Comparison of ENCODE assay signal across 8 mouse cellular contexts in the genomic region with DNA sequence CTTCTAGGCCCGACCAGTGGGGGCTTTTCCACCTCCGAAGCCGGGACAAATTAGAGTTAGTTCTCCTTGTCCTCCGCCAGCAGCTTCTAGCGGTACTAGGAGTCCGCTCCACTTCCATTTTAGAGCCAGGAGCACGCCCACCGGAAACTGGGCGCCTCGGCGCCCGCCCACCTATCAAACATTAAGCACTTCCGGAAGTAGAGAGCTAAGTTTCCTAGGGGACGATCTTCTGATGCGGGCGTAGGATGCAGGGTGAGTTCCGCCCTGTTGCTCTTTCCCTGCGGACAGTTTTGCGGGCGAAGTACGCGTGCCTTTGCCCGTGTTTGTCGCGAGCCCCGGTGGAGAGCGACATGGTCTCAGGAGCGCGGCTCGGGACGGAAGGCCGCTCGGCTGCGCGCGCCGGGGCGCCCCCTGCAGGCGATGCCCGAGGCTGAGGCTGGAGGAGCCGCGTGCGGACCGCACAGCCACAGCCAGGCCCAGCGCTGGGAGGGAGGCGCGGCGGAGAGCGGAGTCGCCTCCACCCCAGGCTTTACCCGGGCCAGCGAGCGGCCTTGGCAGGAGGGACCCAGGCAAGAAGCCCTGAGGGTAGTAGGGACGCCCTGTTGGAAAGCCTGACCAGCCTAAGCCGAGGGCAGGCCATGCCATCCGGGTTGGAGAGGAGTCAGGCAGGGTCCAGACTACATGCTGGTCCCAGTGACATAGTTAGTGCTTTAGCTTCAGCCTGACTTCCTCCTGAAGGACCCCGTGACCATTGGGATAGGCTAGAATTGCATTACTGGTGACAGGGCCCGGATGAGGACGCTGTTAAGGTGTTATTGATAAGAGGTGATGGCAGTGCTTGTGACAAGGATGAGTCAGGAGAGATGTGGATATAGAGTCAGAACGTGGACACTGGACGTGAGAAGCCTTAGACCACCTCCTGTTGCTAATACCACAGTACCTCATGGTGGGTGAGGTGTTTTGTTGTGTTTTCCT. TPM values are rescaled to one million over a fixed set of nuclear protein-coding genes. Genes with fewer than 3 reads are reported as not detected.
DNase-seq lines count a peak whose midpoint lies in the region; ATAC-seq lines count a peak whose summit lies in the region.
"Not testable (repeated sequence)": the region's sequence is repeated elsewhere in the genome, so short reads cannot be mapped to it uniquely, and the experiment has no call there.

TSS of gene Nat8f1 (minus strand) at position 149 of the 975 bp plus-strand sequence.

- H3K4me3 ChIP-seq in heart, embryonic 13.5 days: peak within 1 kb of the TSS; percentile 71
- peak within 1 kb of the TSS; percentile 73 for H3K4me3 ChIP-seq in liver, embryonic 12.5 days
- H3K4me3 ChIP-seq in stomach, embryonic 15.5 days (replicated peaks): peak within 1 kb of the TSS; percentile 56

- H3K36me3 ChIP-seq in heart, embryonic 13.5 days; liver, embryonic 12.5 days; stomach, embryonic 15.5 days: not testable (repeated sequence)

- H3K9ac ChIP-seq in heart, embryonic 13.5 days: peak within 1 kb of the TSS; percentile 88
- peak within 1 kb of the TSS; percentile 80 for H3K9ac ChIP-seq in liver, embryonic 12.5 days
- peak within 1 kb of the TSS; percentile 62 for H3K9ac ChIP-seq in stomach, embryonic 15.5 days

- H3K27me3 ChIP-seq in heart, embryonic 13.5 days (replicated peaks); liver, embryonic 12.5 days (replicated peaks); stomach, embryonic 15.5 days (replicated peaks): not testable (repeated sequence)

- H3K9me3 ChIP-seq in heart, embryonic 13.5 days; liver, embryonic 12.5 days (replicated peaks); stomach, embryonic 15.5 days: not testable (repeated sequence)

- H3K27ac ChIP-seq in heart, embryonic 13.5 days (replicated peaks): peak within 1 kb of the TSS; percentile 88
- peak within 1 kb of the TSS; percentile 90 for H3K27ac ChIP-seq in liver, embryonic 12.5 days
- peak within 1 kb of the TSS; percentile 92 for H3K27ac ChIP-seq in stomach, embryonic 15.5 days

- H3K4me2 ChIP-seq in heart, embryonic 13.5 days: peak within 1 kb of the TSS; percentile 94
- peak within 1 kb of the TSS; percentile 71 for H3K4me2 ChIP-seq in liver, embryonic 12.5 days
- peak within 1 kb of the TSS; percentile 68 for H3K4me2 ChIP-seq in stomach, embryonic 15.5 days

- peak; percentile 94 for DNase-seq in CD4-positive helper T cell, adult 2 months (ENCODE audit: low read depth, low spot score)
- peak; percentile 78 for DNase-seq in brain, embryonic 18.5 days (ENCODE audit: low read depth, low spot score)
- DNase-seq in kidney, postnatal 10 days: peak; percentile 92
- peak; percentile 85 to 88 for DNase-seq in natural killer cell, adult 2 months (ENCODE audit: low spot score in 2 of 2)

- ATAC-seq in erythroid progenitor cell, adult 5-6 weeks (replicated peaks; ENCODE audit: low FRiP score, poor library complexity, severe bottlenecking): peak; percentile 94
- peak; percentile 91 for ATAC-seq in heart, embryonic 13.5 days (ENCODE audit: extremely low read depth, insufficient number of reproducible peaks, low FRiP score, low TSS enrichment)
- peak; percentile 97 for ATAC-seq in liver, embryonic 12.5 days
- peak; percentile 94 for ATAC-seq in stomach, embryonic 15.5 days (ENCODE audit: insufficient read depth, low FRiP score, low read depth)

- WGBS in heart, embryonic 13.5 days: under 1% methylated on average over 60 of the region's 61 CpGs
- WGBS in liver, embryonic 12.5 days (ENCODE audit: insufficient replicate concordance): 1% methylated on average over 58 of the region's 61 CpGs
- under 1% methylated on average over 60 of the region's 61 CpGs for WGBS in stomach, embryonic 15.5 days

- H3K4me1 ChIP-seq in heart, embryonic 13.5 days: peaks cover 13% of the 10 kb centered on the region
- H3K4me1 ChIP-seq in liver, embryonic 12.5 days: peaks cover 26% of the 10 kb centered on the region
- H3K4me1 ChIP-seq in stomach, embryonic 15.5 days: not testable (repeated sequence)

RNA-seq across cellular contexts. Expression of gene Nat8f1, which starts in this region (rescaled TPM):
- 5.0 and 15.5 TPM in 2 replicates for total RNA-seq in erythroid progenitor cell, adult 5-6 weeks (2015; ENCODE audit: low replicate concordance)
- total RNA-seq in erythroid progenitor cell, adult 5-6 weeks (2017; ENCODE audit: low replicate concordance): 1.5 TPM in 1 of 2 replicates, not detected in the other
- 3.8 and 5.9 TPM in 2 replicates for polyA plus RNA-seq in heart, embryonic 13.5 days (2015; fragmentation: Nextera tagmentation; extraction: Ambion mirVana)
- polyA plus RNA-seq in liver, embryonic 12.5 days (2016; fragmentation: Nextera tagmentation; extraction: Ambion mirVana): 3.4 and 4.5 TPM in 2 replicates
- polyA plus RNA-seq in stomach, embryonic 15.5 days (2015; fragmentation: Nextera tagmentation; extraction: Ambion mirVana): 5.9 and 6.7 TPM in 2 replicates

Comparison
In these comparisons a context has a peak if more than half of its experiments do, and no peak if none do; other contexts are left out.
1. Peak in every context shown above with its lines: DNase-seq, ATAC-seq, H3K4me3 ChIP-seq and H3K27ac ChIP-seq.